In the genomic region with DNA sequence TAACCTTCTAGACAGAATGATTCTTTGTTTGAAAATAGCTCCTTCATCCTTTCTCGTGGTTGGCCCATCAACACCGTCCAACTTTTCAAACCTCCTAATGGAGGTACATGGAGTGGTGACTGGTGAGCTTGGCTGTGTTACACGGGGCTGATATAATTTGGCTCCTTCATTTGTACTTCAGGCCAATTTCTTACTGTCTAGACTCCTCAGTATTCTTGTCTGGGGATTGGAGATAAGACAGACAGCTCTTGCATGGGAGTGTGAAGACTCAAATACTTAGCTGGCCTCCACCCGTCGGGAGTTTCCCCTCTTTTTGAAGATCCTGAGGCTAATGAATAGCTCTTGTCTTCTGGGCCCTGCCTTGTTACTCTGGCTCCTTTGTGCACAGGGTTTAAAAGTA, we compare ENCODE assay signal across 28 mouse cellular contexts. TPM values are rescaled to one million over a fixed set of nuclear protein-coding genes. Genes with fewer than 3 reads are reported as not detected.
DNase-seq lines count a peak whose midpoint lies in the region; ATAC-seq lines count a peak whose summit lies in the region.
"Had no signal": no experiment of that assay in that cellular context is flagged by ENCODE, and none has a peak within 500 bp of the region (broad histone marks: within the 10 kb centered on the region; RNA-seq: fewer than 3 reads in every experiment).

No protein-coding gene starts in this region.

- H3K9ac ChIP-seq in heart, embryonic 16.5 days (ENCODE audit: low read length), result no peak overlapping the region
- no peak overlapping the region for H3K9ac ChIP-seq in liver, embryonic 15.5 days
- H3K9ac ChIP-seq: forebrain, embryonic 15.5 days; hindbrain, embryonic 12.5 days; limb, embryonic 15.5 days; neural tube, embryonic 15.5 days; stomach, embryonic 15.5 days had no signal

- no peaks in the 10 kb centered on the region for H3K9me3 ChIP-seq in heart, embryonic 16.5 days (replicated peaks; ENCODE audit: control insufficient read depth, low read length)
- H3K9me3 ChIP-seq in liver, embryonic 15.5 days (replicated peaks), result no peaks in the 10 kb centered on the region
- H3K9me3 ChIP-seq: forebrain, embryonic 15.5 days; hindbrain, embryonic 12.5 days; limb, embryonic 15.5 days; neural tube, embryonic 15.5 days; stomach, embryonic 15.5 days had no signal

- peak overlapping the region; percentile 79 for H3K27ac ChIP-seq in heart, embryonic 16.5 days (ENCODE audit: low read length)
- no peak overlapping the region for H3K27ac ChIP-seq in liver, embryonic 15.5 days (replicated peaks)
- H3K27ac ChIP-seq: forebrain, embryonic 15.5 days; hindbrain, embryonic 12.5 days; layer of hippocampus, adult 2 months; limb, embryonic 15.5 days; neural tube, embryonic 15.5 days; stomach, embryonic 15.5 days had no signal

- peak; percentile 24; the same call in 1 of the 2 replicates for ATAC-seq in heart, embryonic 16.5 days (replicated peaks; ENCODE audit: extremely low read depth, insufficient read depth, low FRiP score)
- ATAC-seq in liver, embryonic 15.5 days (ENCODE audit: insufficient read depth), result peak; percentile 57
- ATAC-seq: forebrain, embryonic 15.5 days; inflammation-experienced regulatory T-cells, adult 6 months; midbrain, embryonic 16.5 days had no signal

- no peak overlapping the region for H3K4me2 ChIP-seq in heart, embryonic 16.5 days (ENCODE audit: low read depth, low read length)
- H3K4me2 ChIP-seq in liver, embryonic 15.5 days, result no peak overlapping the region
- H3K4me2 ChIP-seq: forebrain, embryonic 15.5 days; hindbrain, embryonic 12.5 days; limb, embryonic 15.5 days; neural tube, embryonic 15.5 days; stomach, embryonic 15.5 days had no signal

- H3K36me3 ChIP-seq in heart, embryonic 16.5 days (ENCODE audit: control insufficient read depth, insufficient read depth), result peaks cover 36% of the 10 kb centered on the region
- no peaks in the 10 kb centered on the region for H3K36me3 ChIP-seq in liver, embryonic 15.5 days (replicated peaks)

- H3K4me1 ChIP-seq in heart, embryonic 16.5 days (ENCODE audit: control insufficient read depth, insufficient read depth, low read length), result peaks cover 52% of the 10 kb centered on the region
- H3K4me1 ChIP-seq in liver, embryonic 15.5 days (replicated peaks), result peaks cover 13% of the 10 kb centered on the region; the same call in 1 of the 2 replicates
- H3K4me1 ChIP-seq: forebrain, embryonic 15.5 days; hindbrain, embryonic 12.5 days had no signal

- 39% methylated on average over 5 of the region's 5 CpGs for WGBS in heart, embryonic 16.5 days
- 32% methylated on average over 5 of the region's 5 CpGs for WGBS in liver, embryonic 15.5 days (ENCODE audit: insufficient replicate concordance)

- H3K4me3 ChIP-seq in heart, embryonic 16.5 days (ENCODE audit: low read length), result no peak overlapping the region
- no peak overlapping the region for H3K4me3 ChIP-seq in liver, embryonic 15.5 days (replicated peaks)
- H3K4me3 ChIP-seq: erythroblast, embryonic 14.5 days; forebrain, embryonic 15.5 days; hindbrain, embryonic 12.5 days; layer of hippocampus, adult 2 months; limb, embryonic 15.5 days; megakaryocyte, embryonic 14.5 days; neural tube, embryonic 15.5 days; stomach, embryonic 15.5 days had no signal

- peak; percentile 82 for DNase-seq in heart, adult 11 months
- DNase-seq in heart, postnatal 4 days, result no peak
- DNase-seq in heart, adult 9 months (ENCODE audit: low spot score in 2 of 2), result no peak
- DNase-seq in ZHBTc4 (ENCODE audit: low read depth, low spot score), result peak; percentile 34
- DNase-seq in adrenal gland, postnatal 4 days (ENCODE audit: low spot score in 2 of 2), result no peak
- DNase-seq in frontal cortex, postnatal 10 days (ENCODE audit: low spot score in 2 of 2), result no peak
- DNase-seq: adrenal gland, postnatal 36 days; cerebellum, adult 9-10 months; gastrocnemius, postnatal 25 days; kidney, adult 8-10 months; kidney, postnatal 14 days; lung, postnatal 10 days; spleen, adult 18-20 months; thymus, adult 18-20 months; thymus, postnatal 4 days had no signal

- H3K27me3 ChIP-seq in heart, embryonic 16.5 days (ENCODE audit: control insufficient read depth, insufficient read depth, low read length), result no peaks in the 10 kb centered on the region
- no peaks in the 10 kb centered on the region for H3K27me3 ChIP-seq in liver, embryonic 15.5 days
- H3K27me3 ChIP-seq: forebrain, embryonic 15.5 days; hindbrain, embryonic 12.5 days; limb, embryonic 15.5 days; megakaryocyte, embryonic 14.5 days; neural tube, embryonic 15.5 days; stomach, embryonic 15.5 days had no signal

RNA-seq across cellular contexts. Expression of gene Lbh, which starts 26.3 kb away (rescaled TPM):
- 100 to 1,000 TPM; 730 to 743 TPM for total RNA-seq in heart, postnatal 4 days (2021)
- 28.4 and 30.1 TPM in 2 replicates for polyA plus RNA-seq in heart, embryonic 16.5 days (2015; fragmentation: Nextera tagmentation; extraction: Ambion mirVana)
- polyA plus RNA-seq in liver, embryonic 15.5 days (2015; fragmentation: Nextera tagmentation; extraction: Ambion mirVana), result 0.58 and 0.70 TPM in 2 replicates
- total RNA-seq in adrenal gland, postnatal 4 days (2021), result 10 to 100 TPM; 69.9 to 88.9 TPM
- total RNA-seq: MEL had no signal

Comparison
In these comparisons a context has a peak if more than half of its experiments do, and no peak if none do; other contexts are left out.
1. DNase-seq: peak in heart, adult 11 months (single experiment) and ZHBTc4 (single experiment); none in heart, postnatal 4 days (single experiment), heart, adult 9 months (0 of 2), adrenal gland, postnatal 4 days (0 of 2) and frontal cortex, postnatal 10 days (0 of 2).
2. RNA of gene Lbh, which starts 26.3 kb away (total RNA-seq): 730 to 743 TPM in heart, postnatal 4 days; 69.9 to 88.9 TPM in adrenal gland, postnatal 4 days; every median in the first group is over 4 times any median in the second.